Mouse (Mus musculus) lung, postnatal 0 days (tissue): Measurements from ENCODE around the gene Gpr132.

Source experiments
- CTCF ChIP-seq: IDR thresholded peaks from 2 replicates; pipeline ENCODE4 v1.5.1; 2016; ENCODE audit warnings: antibody characterized with exemption, mild to moderate bottlenecking
- EP300 ChIP-seq: IDR thresholded peaks from 2 replicates; pipeline ENCODE4 v1.6.1; 2016; ENCODE audit warnings: antibody characterized with exemption, mild to moderate bottlenecking, control low read depth

DNA sequence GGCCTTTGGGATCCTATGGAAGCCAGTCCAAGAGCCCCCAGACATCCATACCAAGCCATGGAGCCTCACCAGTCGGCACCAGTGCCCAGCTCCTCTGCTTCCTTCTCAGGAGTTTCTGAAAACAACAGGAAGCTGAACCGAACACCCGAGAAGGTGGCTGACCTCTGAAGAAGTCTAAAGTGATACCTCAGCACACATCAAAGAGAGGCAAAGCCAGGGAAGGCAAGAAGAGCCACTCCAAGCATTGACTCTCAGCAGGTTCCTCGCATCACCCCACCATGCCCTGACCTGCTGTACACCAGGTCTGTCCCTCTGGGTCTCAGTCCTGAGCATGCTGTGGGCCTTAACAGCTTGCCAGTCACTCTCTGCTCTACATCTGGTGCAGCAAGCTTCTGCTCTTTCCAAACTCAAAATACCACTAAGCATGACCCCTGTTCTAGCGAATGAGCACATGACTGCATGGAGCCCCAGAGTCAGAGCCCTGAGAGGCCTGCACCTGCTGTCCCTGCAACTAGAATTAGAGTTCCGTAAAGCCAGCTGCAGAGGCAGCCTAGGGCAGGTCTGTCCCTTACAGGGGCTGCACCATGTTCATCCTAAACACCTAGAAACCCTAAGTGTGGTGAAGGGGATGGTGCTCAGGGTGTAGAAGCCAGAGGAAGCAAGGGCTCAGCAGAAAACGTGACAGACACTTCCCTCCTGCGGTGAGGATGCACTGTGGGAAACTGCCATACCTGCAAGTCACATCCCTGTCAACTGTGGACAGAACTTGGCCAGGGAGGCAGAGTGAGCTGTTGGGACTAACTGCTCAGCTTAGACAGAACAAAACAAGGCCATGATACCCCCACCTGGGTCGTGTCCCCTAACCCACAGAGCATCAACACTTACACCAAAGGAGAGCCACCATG is 10.8 kb downstream of the Gpr132 start:
- TF ChIP-seq CTCF, result no peak
- no peak for TF ChIP-seq EP300
